Mouse (Mus musculus) common myeloid progenitor, adult 5-6 weeks (primary cell): ENCODE measurements around the gene Apobr. TPM values are rescaled to one million over a fixed set of nuclear protein-coding genes. Genes with fewer than 3 reads are reported as not detected.

Experiments used
- ATAC-seq: replicated peaks from 2 replicates; pipeline ENCODE4 v1.8.0; 2016; ENCODE audit warnings: low read depth, mild to moderate bottlenecking, moderate TSS enrichment, inconsistent platforms; ENCODE audit not compliant: poor library complexity, severe bottlenecking
- total RNA-seq: library from RNA; stranded (forward); fragments of 200-1000, 187-1606 nt; gene quantifications from 2 replicates; pipeline ENCODE4 v1.2.3, GENCODE M21; 2017

Gene Apobr
- total RNA-seq, 1 experiment from 2014 or later = 6.5 TPM

DNA sequence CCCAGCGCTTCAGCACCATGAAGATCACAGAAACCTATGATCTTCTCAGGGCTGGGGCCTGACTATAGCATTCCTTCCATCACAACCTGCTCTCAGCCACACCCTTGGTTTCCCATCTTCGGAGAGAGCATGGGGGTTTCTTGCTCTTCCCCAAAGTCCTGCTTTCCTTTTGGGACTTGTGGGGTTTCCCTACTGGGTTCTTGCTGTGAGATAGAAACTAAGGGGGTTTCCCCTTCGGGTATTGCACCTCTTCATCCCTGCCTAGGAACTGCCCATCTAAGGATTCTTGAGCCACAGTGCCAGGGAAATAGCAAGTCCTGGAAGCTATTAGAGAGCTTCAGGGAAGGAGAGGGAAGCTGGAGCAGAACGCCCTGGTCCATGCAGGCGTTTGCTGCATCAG lies 11.1 kb downstream of the Apobr start:
- ATAC-seq = no peak

GRCm38 (mm10) chr7:126596414-126596813 lies 11.7 kb downstream of the Apobr start:
- peak; percentile 57 for ATAC-seq

GRCm38 (mm10) chr7:126598919-126599318 lies 14.2 kb downstream of the Apobr start:
- no peak for ATAC-seq

DNA sequence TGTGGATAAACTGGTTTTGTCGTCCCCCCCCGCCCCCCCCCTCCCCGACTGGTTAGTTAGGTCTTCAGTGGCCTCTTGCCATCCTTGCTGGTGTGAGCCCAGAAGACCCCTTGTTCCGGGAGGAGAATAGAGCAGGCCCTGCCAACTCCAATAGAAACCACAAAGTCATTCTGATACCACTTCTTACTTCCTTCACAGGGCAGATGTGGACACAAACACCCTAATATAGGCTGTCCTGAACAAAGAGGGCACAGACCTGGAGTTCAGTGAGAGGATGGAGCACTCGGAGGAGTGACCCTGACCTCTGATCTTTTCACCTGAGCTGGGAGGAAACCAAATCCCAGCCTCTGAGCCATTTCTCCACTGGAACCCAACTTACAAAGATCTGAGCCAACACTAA lies 17.2 kb downstream of the Apobr start:
- ATAC-seq = peak; percentile 48; the same call in 1 of the 2 replicates

DNA sequence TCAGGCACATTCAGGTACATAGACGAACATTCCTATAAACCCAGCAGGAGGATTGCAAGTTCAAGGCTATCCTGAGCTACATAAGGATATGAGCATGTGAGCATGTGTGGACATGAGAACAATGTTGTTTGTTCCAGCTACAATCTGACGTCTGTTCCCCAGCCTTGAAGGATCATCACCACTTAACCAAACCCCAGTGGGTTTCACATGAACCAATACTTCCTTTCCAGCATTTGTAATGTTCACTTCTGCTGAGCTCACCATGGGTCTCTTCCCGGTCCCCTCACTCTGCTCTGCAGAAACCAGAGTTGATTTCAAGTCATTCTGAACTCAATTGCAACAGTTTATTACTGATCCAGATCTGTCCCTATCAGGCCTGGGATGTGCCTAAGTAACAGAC lies 17.9 kb downstream of the Apobr start:
- ATAC-seq = peak; percentile 36

- peak; percentile 62 for ATAC-seq
These were observed 21.9 kb downstream of the Apobr start for GRCm38 (mm10) chr7:126606611-126607010.

DNA sequence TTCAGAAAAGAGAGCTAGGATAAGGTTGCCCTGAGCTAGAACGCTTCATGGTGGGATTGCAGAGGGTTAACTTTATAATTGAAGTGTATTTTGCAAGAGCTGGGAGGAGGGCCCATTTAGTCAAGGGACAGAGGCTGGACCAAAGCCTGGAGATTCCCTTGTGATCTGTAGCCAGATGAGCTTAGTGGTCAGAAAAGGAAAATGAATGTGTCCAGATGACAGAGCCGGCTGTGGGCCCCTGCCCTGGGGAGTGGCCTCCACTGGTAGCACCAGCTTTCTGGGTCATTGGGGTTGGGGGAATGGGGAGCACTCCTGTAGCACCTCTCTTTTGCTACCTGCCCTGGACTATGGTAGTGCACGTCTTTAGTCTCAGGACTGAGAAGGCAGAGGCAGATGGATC lies 22.3 kb downstream of the Apobr start:
- no peak for ATAC-seq

- ATAC-seq = no peak
These were observed 23.1 kb downstream of the Apobr start for GRCm38 (mm10) chr7:126607796-126608195.

GRCm38 (mm10) chr7:126612736-126613135 lies 28.0 kb downstream of the Apobr start:
- no peak for ATAC-seq

DNA sequence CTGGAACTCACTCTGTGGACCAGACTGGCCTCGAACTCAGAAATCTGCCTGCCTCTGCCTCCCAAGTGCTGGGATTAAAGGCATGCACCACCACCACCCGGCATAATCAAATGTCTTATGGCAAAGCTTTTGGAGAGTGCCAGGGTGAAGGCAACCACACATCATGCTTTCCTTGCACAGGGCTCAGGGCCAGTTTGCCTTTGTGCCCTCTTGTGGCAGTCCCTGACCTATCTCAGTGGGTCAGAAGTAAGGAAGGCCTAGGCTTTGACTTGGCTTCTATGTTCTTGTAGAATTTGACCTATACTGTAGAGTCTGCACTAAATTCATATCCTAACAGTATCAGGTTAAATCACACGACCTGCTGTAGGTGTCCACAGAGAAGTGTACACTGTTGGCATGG lies 32.0 kb downstream of the Apobr start:
- no peak for ATAC-seq

- no peak for ATAC-seq
These were observed 35.0 kb downstream of the Apobr start for GRCm38 (mm10) chr7:126619559-126620275.

DNA sequence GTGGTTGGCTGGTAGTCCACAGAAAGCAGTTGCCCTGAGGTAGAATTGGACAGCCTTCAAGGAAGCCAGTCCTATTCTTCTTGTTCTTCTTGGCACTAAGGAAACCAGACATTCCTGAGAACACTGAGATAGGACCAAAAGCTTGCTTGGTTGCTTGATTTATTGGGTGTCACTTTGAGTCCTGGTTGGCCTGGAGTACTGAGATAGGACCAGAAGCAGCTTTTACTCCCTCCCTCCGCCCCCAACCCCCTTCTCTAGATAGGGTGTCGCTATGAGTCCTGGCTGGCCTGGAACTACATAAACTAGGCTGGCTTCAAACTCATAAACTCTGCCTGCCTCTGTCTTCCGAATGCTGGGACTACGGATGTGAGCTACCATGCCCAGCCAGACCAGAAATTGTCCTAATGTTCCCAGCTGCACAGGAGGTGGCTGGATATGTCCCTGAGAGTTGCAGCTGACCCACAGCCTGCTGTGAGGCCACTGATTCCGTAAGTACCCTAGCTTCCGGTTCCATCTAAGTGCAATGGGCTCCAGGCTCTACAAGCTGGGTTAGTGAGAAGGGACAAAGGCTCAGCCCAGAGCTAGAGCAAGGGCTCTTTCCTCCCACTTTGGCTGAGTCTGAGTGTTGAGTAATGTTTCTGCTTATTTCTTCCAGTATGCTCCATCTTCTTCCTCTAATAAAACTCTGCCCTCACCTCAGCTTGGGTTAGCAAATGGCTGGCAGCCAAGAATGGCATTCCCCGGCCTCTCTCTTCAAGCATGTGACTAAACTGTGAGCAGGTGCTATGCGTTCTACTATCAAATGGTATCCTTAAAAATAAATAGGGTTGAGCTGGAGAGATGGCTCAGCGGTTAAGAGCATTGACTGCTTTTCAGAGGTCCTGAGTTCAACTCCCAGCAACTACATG lies 37.0 kb downstream of the Apobr start:
- ATAC-seq = peak; percentile 88

DNA sequence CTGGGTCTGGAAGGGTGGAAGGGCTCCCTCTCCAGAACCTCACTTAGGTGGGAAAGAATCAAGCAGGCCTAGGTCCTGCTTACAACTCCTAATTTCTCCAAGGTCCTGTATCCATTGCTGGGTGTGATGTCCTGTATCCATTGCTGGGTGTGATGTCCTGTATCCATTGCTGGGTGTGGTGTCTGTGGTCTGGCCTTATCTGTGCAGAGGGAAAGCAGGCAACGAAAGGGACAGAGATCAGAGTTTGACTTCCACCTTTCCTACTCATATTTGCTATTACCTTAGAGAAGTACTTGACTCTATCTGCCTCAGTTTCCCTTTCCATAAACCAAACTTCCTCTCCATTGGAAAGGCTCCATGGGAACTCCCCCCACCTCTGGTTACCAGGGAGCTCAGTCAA lies 38.6 kb downstream of the Apobr start:
- no peak for ATAC-seq

DNA sequence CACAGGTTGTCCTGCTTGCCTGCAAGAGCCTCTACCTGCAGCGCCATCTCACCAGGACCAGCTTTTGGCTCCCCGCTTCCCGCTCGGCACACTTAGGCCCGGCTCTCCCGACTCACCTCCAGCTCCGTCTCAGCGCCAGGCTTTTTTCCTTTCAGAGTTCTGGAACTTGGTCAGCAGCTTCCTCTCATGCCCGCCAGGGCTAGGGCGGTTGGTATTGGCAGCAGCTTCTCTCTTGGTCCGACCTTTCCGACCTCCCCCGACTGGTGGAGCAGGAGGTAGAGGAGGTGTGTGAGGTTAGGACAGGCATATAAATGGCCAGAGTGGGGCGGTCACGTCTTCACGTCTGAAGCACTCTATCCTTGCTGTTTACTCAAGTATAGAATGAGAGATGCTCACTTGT lies 40.0 kb downstream of the Apobr start:
- no peak for ATAC-seq

DNA sequence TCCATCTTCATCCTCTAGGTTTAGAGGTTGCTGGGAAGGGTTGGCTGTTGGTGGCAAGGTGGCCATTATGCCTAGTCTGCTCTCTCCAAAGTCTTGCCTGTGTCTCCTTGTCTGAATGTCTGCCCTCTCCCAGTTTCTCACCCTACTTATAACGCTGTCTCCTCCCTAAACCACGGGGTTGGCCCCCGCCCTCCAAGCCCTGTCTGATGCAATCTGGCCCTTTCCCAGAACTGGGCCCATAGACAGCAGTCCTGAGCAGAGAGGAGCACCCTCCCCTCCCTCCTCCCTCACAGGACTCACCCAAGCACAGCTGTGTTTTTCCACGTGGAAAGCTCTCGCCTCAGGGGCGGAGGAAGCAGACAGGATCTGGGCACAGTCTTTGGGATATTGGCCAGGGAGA lies 40.6 kb downstream of the Apobr start:
- ATAC-seq = no peak

- ATAC-seq = no peak
These were observed 41.3 kb downstream of the Apobr start for GRCm38 (mm10) chr7:126625807-126626600.

GRCm38 (mm10) chr7:126628111-126628510 lies 43.4 kb downstream of the Apobr start:
- no peak for ATAC-seq

GRCm38 (mm10) chr7:126629915-126630314 lies 45.2 kb downstream of the Apobr start:
- ATAC-seq = 0 out of 2 replicates have a peak, but pooled peaks have one; percentile 16

- ATAC-seq = no peak
These were observed 46.2 kb downstream of the Apobr start, which contains the start of gene Nupr1 for GRCm38 (mm10) chr7:126630824-126631518. Nupr1 (minus strand) TSS chr7:126630861.

GRCm38 (mm10) chr7:126632478-126632877 lies 47.7 kb downstream of the Apobr start:
- peak; percentile 63 for ATAC-seq
